Comparison of ENCODE assay signal across 16 mouse cellular contexts in the genomic region with DNA sequence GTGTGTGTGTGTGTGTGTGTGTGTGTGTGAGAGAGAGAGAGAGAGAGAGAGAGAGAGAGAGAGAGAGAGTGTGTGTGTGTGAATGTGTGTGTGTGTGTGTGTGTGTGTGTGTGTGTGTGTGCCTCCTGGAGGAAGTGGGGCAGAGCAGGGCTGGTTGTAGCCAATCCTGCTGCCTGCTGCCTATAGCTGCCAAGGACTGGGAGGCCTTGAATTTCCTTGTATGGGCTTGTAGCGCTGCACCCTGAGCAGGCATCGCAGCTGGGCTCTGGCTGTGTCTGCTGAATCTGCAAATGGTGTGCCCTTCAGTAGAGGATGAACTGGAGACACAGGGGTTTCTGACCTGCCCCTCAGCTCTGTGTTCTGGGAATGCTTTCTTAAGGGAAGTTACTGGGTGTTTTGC. TPM values are rescaled to one million over a fixed set of nuclear protein-coding genes. Genes with fewer than 3 reads are reported as not detected.
A peak's percentile ranks its signal among the peaks of the same experiment; 100 is the strongest.
DNase-seq lines count a peak whose midpoint lies in the region; ATAC-seq and TF ChIP-seq lines count a peak whose summit lies in the region.
"Had no signal": no experiment of that assay in that cellular context is flagged by ENCODE, and none has a peak within 500 bp of the region (broad histone marks: within the 10 kb centered on the region; RNA-seq: fewer than 3 reads in every experiment).

No protein-coding gene starts in this region.

- no peak for TF ChIP-seq CTCF in gastrocnemius, adult 2 months (IDR thresholded peaks at IDR 0.05)
- no peak for TF ChIP-seq CTCF in cerebellum, adult 2 months (IDR thresholded peaks at IDR 0.05; ENCODE audit: borderline replicate concordance, insufficient read depth, low read depth, low read length)

- no peak for ATAC-seq in midbrain, embryonic 11.5 days (ENCODE audit: low FRiP score)
- ATAC-seq in midbrain, embryonic 14.5 days (ENCODE audit: low FRiP score, low TSS enrichment) = no peak
- peak; percentile 88 for ATAC-seq in embryonic facial prominence, embryonic 14.5 days (ENCODE audit: low read depth)
- no peak for ATAC-seq in stomach, embryonic 14.5 days (ENCODE audit: insufficient number of reproducible peaks, insufficient read depth, low FRiP score, low read depth)
- ATAC-seq: forebrain, embryonic 16.5 days had no signal

- DNase-seq in gastrocnemius, adult 2 months = no peak
- DNase-seq in gastrocnemius, postnatal 25 days = no peak
- peak; percentile 31 for DNase-seq in midbrain, embryonic 11.5 days (ENCODE audit: low spot score, missing footprints)
- DNase-seq in midbrain, embryonic 14.5 days = no peak
- DNase-seq in embryonic facial prominence, embryonic 14.5 days (ENCODE audit: low spot score) = peak; percentile 61
- DNase-seq in cerebellum, adult 2 months = no peak
- no peak for DNase-seq in embryo, embryonic 10 days (ENCODE audit: low spot score)
- DNase-seq: cerebellum, postnatal 25 days; gastrocnemius, postnatal 36 days; kidney, postnatal 25 days; thymus, postnatal 25 days had no signal

- no peaks in the 10 kb centered on the region for H3K36me3 ChIP-seq in midbrain, embryonic 11.5 days (ENCODE audit: control insufficient read depth, insufficient read depth, low read length)
- no peaks in the 10 kb centered on the region for H3K36me3 ChIP-seq in midbrain, embryonic 14.5 days (ENCODE audit: control insufficient read depth, insufficient read depth, low read length)
- no peaks in the 10 kb centered on the region for H3K36me3 ChIP-seq in embryonic facial prominence, embryonic 14.5 days (ENCODE audit: control insufficient read depth, insufficient read depth, low read length)
- H3K36me3 ChIP-seq in stomach, embryonic 14.5 days (ENCODE audit: control insufficient read depth, insufficient read depth, low read length) = no peaks in the 10 kb centered on the region

- peak overlapping the region; percentile 44 for H3K27ac ChIP-seq in gastrocnemius, adult 2 months
- H3K27ac ChIP-seq in midbrain, embryonic 11.5 days (ENCODE audit: low read depth, low read length) = no peak overlapping the region
- no peak overlapping the region for H3K27ac ChIP-seq in midbrain, embryonic 14.5 days (replicated peaks; ENCODE audit: low read depth, low read length)
- no peak overlapping the region for H3K27ac ChIP-seq in embryonic facial prominence, embryonic 14.5 days (replicated peaks; ENCODE audit: low read depth, low read length)
- H3K27ac ChIP-seq in stomach, embryonic 14.5 days (ENCODE audit: low read length) = 0 out of 2 replicates have a peak overlapping the region, but pooled peaks have one; percentile 59
- H3K27ac ChIP-seq in cerebellum, adult 2 months (ENCODE audit: insufficient read depth, low read length) = no peak overlapping the region
- H3K27ac ChIP-seq: macrophage had no signal

- no peak overlapping the region for H3K9ac ChIP-seq in midbrain, embryonic 11.5 days (ENCODE audit: low read length)
- H3K9ac ChIP-seq in midbrain, embryonic 14.5 days (replicated peaks; ENCODE audit: low read length) = no peak overlapping the region
- no peak overlapping the region for H3K9ac ChIP-seq in embryonic facial prominence, embryonic 14.5 days (ENCODE audit: low read depth, low read length)
- H3K9ac ChIP-seq in stomach, embryonic 14.5 days (replicated peaks; ENCODE audit: low read depth, low read length) = no peak overlapping the region

- intact Hi-C loops in gastrocnemius, adult 2 months (cut with DNase I) = no loop called here

- H3K4me2 ChIP-seq in midbrain, embryonic 11.5 days = no peak overlapping the region
- H3K4me2 ChIP-seq in midbrain, embryonic 14.5 days (ENCODE audit: low read length) = no peak overlapping the region
- H3K4me2 ChIP-seq in embryonic facial prominence, embryonic 14.5 days (ENCODE audit: low read depth, low read length) = no peak overlapping the region
- H3K4me2 ChIP-seq in stomach, embryonic 14.5 days (replicated peaks; ENCODE audit: low read depth, low read length) = no peak overlapping the region

- no peak for TF ChIP-seq POLR2A in cerebellum, adult 2 months (IDR thresholded peaks at IDR 0.05; ENCODE audit: borderline replicate concordance, insufficient read depth, low read length)

- WGBS in midbrain, embryonic 11.5 days = 26% methylated on average over 2 of the region's 2 CpGs
- 19% methylated on average over 2 of the region's 2 CpGs for WGBS in midbrain, embryonic 14.5 days
- WGBS in embryonic facial prominence, embryonic 14.5 days = 13% methylated on average over 2 of the region's 2 CpGs
- WGBS in stomach, embryonic 14.5 days = 21% methylated on average over 2 of the region's 2 CpGs
- 23% methylated on average over 2 of the region's 2 CpGs for WGBS in cerebellum, adult 2 months

- no peaks in the 10 kb centered on the region for H3K9me3 ChIP-seq in midbrain, embryonic 11.5 days (ENCODE audit: control insufficient read depth, low read length)
- H3K9me3 ChIP-seq in midbrain, embryonic 14.5 days (ENCODE audit: control insufficient read depth, low read length) = no peaks in the 10 kb centered on the region
- no peaks in the 10 kb centered on the region for H3K9me3 ChIP-seq in embryonic facial prominence, embryonic 14.5 days (ENCODE audit: control insufficient read depth, low read length)
- H3K9me3 ChIP-seq in stomach, embryonic 14.5 days (ENCODE audit: control insufficient read depth, low read depth, low read length) = no peaks in the 10 kb centered on the region

- H3K27me3 ChIP-seq in midbrain, embryonic 11.5 days (ENCODE audit: control insufficient read depth, insufficient read depth, low read length) = peaks cover 37% of the 10 kb centered on the region
- H3K27me3 ChIP-seq in midbrain, embryonic 14.5 days (ENCODE audit: control insufficient read depth, insufficient read depth, low read length) = peaks cover 37% of the 10 kb centered on the region
- peaks cover 45% of the 10 kb centered on the region for H3K27me3 ChIP-seq in embryonic facial prominence, embryonic 14.5 days (replicated peaks; ENCODE audit: control insufficient read depth, insufficient read depth, low read length)
- peaks cover 26% of the 10 kb centered on the region for H3K27me3 ChIP-seq in stomach, embryonic 14.5 days (ENCODE audit: control insufficient read depth, insufficient read depth, low read length)
- H3K27me3 ChIP-seq in cerebellum, adult 2 months (ENCODE audit: control insufficient read depth, insufficient read depth, low read length) = no peaks in the 10 kb centered on the region

- peak overlapping the region; percentile 40 for H3K4me3 ChIP-seq in gastrocnemius, adult 2 months
- no peak overlapping the region for H3K4me3 ChIP-seq in midbrain, embryonic 11.5 days (ENCODE audit: low read depth, low read length)
- H3K4me3 ChIP-seq in midbrain, embryonic 14.5 days (replicated peaks; ENCODE audit: low read depth, low read length) = no peak overlapping the region
- no peak overlapping the region for H3K4me3 ChIP-seq in embryonic facial prominence, embryonic 14.5 days (ENCODE audit: low read depth, low read length)
- H3K4me3 ChIP-seq in stomach, embryonic 14.5 days (ENCODE audit: low read depth, low read length) = no peak overlapping the region
- H3K4me3 ChIP-seq in cerebellum, adult 2 months (replicated peaks; ENCODE audit: insufficient read depth, low read depth, low read length) = no peak overlapping the region

- no peaks in the 10 kb centered on the region for H3K4me1 ChIP-seq in midbrain, embryonic 11.5 days (ENCODE audit: control insufficient read depth, insufficient read depth, low read length)
- H3K4me1 ChIP-seq in midbrain, embryonic 14.5 days (ENCODE audit: control insufficient read depth, insufficient read depth, low read length) = no peaks in the 10 kb centered on the region
- H3K4me1 ChIP-seq in embryonic facial prominence, embryonic 14.5 days (ENCODE audit: control insufficient read depth, insufficient read depth, low read length) = no peaks in the 10 kb centered on the region
- H3K4me1 ChIP-seq in stomach, embryonic 14.5 days (ENCODE audit: control insufficient read depth, insufficient read depth, low read length) = no peaks in the 10 kb centered on the region
- no peaks in the 10 kb centered on the region; the same call in 1 of the 2 replicates for H3K4me1 ChIP-seq in cerebellum, adult 2 months (ENCODE audit: control insufficient read depth, insufficient read depth, low read length)

RNA-seq across cellular contexts. Expression of gene Hmcn2, which starts 3.9 kb away (rescaled TPM):
- 10 to 100 TPM; 21.6 to 36.8 TPM for total RNA-seq in gastrocnemius, adult 2 months (2021)
- 10 to 100 TPM; 33.0 to 38.1 TPM for total RNA-seq in gastrocnemius, postnatal 25 days (2021)
- polyA plus RNA-seq in midbrain, embryonic 11.5 days (2014; fragmentation: Nextera tagmentation; extraction: Ambion mirVana) = 0.10 TPM in 1 of 2 replicates, not detected in the other
- polyA plus RNA-seq in midbrain, embryonic 14.5 days (2014; fragmentation: Nextera tagmentation; extraction: Ambion mirVana) = 0.08 and 0.22 TPM in 2 replicates
- 1.0 TPM in 2 replicates for polyA plus RNA-seq in embryonic facial prominence, embryonic 14.5 days (2014; fragmentation: Nextera tagmentation; extraction: Ambion mirVana)
- polyA plus RNA-seq in stomach, embryonic 14.5 days (2014; fragmentation: Nextera tagmentation; extraction: Ambion mirVana) = 4.1 and 4.6 TPM in 2 replicates
- 0.59 and 0.63 TPM in 2 replicates for polyA plus RNA-seq in cerebellum, adult 2 months (2012; rRNA removed)
- total RNA-seq: MEL had no signal
- polyA plus RNA-seq: limb, embryonic 11.5 days; macrophage had no signal

Comparison
In these comparisons a context has a peak if more than half of its experiments do, and no peak if none do; other contexts are left out.
1. DNase-seq: peak in midbrain, embryonic 11.5 days (single experiment) and embryonic facial prominence, embryonic 14.5 days (single experiment); none in gastrocnemius, adult 2 months (single experiment), gastrocnemius, postnatal 25 days (single experiment), midbrain, embryonic 14.5 days (single experiment), cerebellum, adult 2 months (0 of 2) and embryo, embryonic 10 days (single experiment).
2. H3K27ac ChIP-seq: peak in gastrocnemius, adult 2 months (single experiment) and stomach, embryonic 14.5 days (single experiment); none in midbrain, embryonic 11.5 days (single experiment), midbrain, embryonic 14.5 days (single experiment), embryonic facial prominence, embryonic 14.5 days (single experiment) and cerebellum, adult 2 months (single experiment).